Mouse (Mus musculus) hindbrain, embryonic 10.5 days (tissue): ENCODE results near the gene Hist1h2bn. TPM values are rescaled to one million over a fixed set of nuclear protein-coding genes. Genes with fewer than 3 reads are reported as not detected.
"Not testable (repeated sequence)": the region's sequence is repeated elsewhere in the genome, so short reads cannot be mapped to it uniquely, and the experiment has no call there.

Experiments used
- DNase-seq: peaks from one replicate; pipeline ENCODE4 v3.0.0-alpha.2; 2017; ENCODE audit warnings: low spot score
- H3K27ac ChIP-seq: fragments of 300-500 bp; sonication (generic); 2 replicates; pipeline ENCODE4 v1.5.1; 2016; ENCODE audit warnings: mild to moderate bottlenecking, moderate library complexity
- H3K27me3 ChIP-seq: fragments of 300-500 bp; sonication (generic); 2 replicates; pipeline ENCODE4 v1.6.1; 2016; ENCODE audit warnings: mild to moderate bottlenecking; ENCODE audit not compliant: poor library complexity, insufficient read depth, severe bottlenecking
- H3K36me3 ChIP-seq: fragments of 300-500 bp; sonication (generic); 2 replicates; pipeline ENCODE4 v1.6.1; 2016; ENCODE audit warnings: mild to moderate bottlenecking, moderate library complexity
- H3K4me1 ChIP-seq: fragments of 300-500 bp; sonication (generic); replicated peaks from 2 replicates; pipeline ENCODE4 v1.6.1; 2016; ENCODE audit warnings: mild to moderate bottlenecking
- H3K4me3 ChIP-seq: fragments of 300-500 bp; sonication (generic); 2 replicates; pipeline ENCODE4 v1.5.1; 2016; ENCODE audit warnings: mild to moderate bottlenecking, moderate library complexity
- H3K9me3 ChIP-seq: fragments of 300-500 bp; sonication (generic); 2 replicates; pipeline ENCODE4 v1.6.1; 2016; ENCODE audit warnings: mild to moderate bottlenecking, moderate library complexity
- WGBS: fragments of 180-500 bp; shearing (Covaris S2); methylation state at CpG from one replicate; pipeline ENCODE4 v1.1.7; 2016; 5-methylcytosine and 5-hydroxymethylcytosine counted together
- polyA plus RNA-seq: library from polyadenylated mRNA; unstranded; fragments of >200 nt; fragmentation: Nextera tagmentation; extraction: Ambion mirVana; gene quantifications from 2 replicates; pipeline ENCODE4 v1.2.1, GENCODE M21; 2016

The Hist1h2bn gene
- 1.0 and 3.4 TPM in 2 replicates for polyA plus RNA-seq

GRCm38 (mm10) chr13:21753524-21754285 is at the start of gene Hist1h2bn, which contains the start of gene Hist1h2ak:
Hist1h2bn (plus strand) TSS chr13:21754123.
Hist1h2ak (minus strand) TSS chr13:21753827.
- not testable (repeated sequence) for H3K27me3 ChIP-seq, H3K9me3 ChIP-seq
- WGBS, result under 1% methylated on average over 50 of the region's 50 CpGs

DNA sequence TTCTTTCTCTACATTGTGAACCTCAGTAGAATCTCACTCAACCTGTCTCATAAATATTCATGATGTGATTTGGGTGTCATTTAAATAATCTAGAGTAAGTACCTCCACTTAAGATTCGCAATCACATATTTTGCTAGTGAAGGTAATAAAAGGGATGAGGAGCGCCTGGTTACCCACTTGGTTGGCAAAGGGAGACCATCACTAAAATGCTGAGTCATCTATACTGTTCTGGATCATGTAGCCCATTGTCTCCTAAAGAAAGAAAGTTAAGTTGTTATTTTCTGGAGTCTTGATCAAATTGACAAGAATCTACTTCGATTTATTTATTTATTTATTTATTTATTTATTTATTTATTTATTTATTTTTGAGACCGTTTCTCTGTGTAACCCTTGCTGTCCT is 47.3 kb upstream of the Hist1h2bn start:
- H3K4me3 ChIP-seq, result no peak overlapping the region
- H3K9me3 ChIP-seq, result no peaks in the 10 kb centered on the region
- peaks cover 6% of the 10 kb centered on the region; the same call in 1 of the 2 replicates for H3K4me1 ChIP-seq
- H3K36me3 ChIP-seq, result no peaks in the 10 kb centered on the region
- no peak overlapping the region for H3K27ac ChIP-seq
- H3K27me3 ChIP-seq, result no peaks in the 10 kb centered on the region
- DNase-seq, result no peak
- WGBS, result 75% methylated on average over 4 of the region's 4 CpGs

More at GRCm38 (mm10) chr13:21753524-21754285, at the start of gene Hist1h2bn, which contains the start of gene Hist1h2ak:
- DNase-seq, result peak; percentile 77
- Histone ChIP-seq H3K4me1 (peaks cover 51% of the 10 kb centered on the region), H3K4me3 (peak within 1 kb of the TSS; percentile 55), H3K27ac (peak within 1 kb of the TSS; percentile 95)
- H3K36me3 ChIP-seq, result not testable (repeated sequence)

DNA sequence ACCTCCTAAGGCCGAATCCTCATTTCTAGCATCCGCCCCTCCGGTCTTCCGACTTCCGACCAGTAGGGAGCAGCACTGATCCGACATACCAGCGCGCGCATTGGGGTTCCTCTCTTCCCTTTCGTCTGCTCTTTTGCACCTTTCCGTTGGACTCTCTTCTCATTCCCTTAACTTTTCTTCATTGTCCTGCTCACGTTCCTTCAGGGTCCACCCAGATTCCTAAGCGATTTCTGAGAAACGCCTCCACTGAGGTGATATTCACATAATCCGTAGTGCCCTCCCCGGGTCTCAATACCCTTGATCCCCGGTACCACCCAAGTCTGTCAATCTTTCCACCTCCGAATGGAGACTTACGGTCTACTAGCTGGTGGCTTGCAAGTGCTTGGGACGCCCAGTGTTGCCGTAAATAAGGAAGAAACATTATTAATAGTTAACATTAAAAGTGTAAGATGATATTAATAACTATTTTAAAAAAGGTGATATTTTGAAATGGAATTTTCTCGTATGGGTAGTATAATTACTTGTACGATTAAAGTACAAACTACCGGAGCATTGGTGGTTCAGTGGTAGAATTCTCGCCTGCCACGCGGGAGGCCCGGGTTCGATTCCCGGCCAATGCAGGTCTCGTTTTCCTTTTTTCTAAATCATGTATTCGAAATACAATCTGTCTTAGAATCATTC is 43.8 kb upstream of the Hist1h2bn start:
- H3K4me1 ChIP-seq, result peaks cover 11% of the 10 kb centered on the region
- H3K36me3 ChIP-seq, result no peaks in the 10 kb centered on the region
- DNase-seq, result peak; percentile 89
- no peaks in the 10 kb centered on the region for H3K27me3 ChIP-seq
- H3K9me3 ChIP-seq, result no peaks in the 10 kb centered on the region
- WGBS, result under 1% methylated on average over 32 of the region's 32 CpGs
- H3K27ac ChIP-seq, result peak overlapping the region; percentile 88
- peak overlapping the region; percentile 63 for H3K4me3 ChIP-seq

GRCm38 (mm10) chr13:21710821-21711525 is 43.0 kb upstream of the Hist1h2bn start:
- Histone ChIP-seq H3K9me3 (no peaks in the 10 kb centered on the region), H3K36me3 (no peaks in the 10 kb centered on the region), H3K27ac (peak overlapping the region; percentile 71), H3K27me3 (no peaks in the 10 kb centered on the region), H3K4me1 (peaks cover 16% of the 10 kb centered on the region), H3K4me3 (peak overlapping the region; percentile 63)
- DNase-seq, result peak; percentile 68
- 2% methylated on average over 22 of the region's 22 CpGs for WGBS

GRCm38 (mm10) chr13:21711698-21712097 is 42.2 kb upstream of the Hist1h2bn start:
- peak overlapping the region; percentile 71; the same call in 1 of the 2 replicates for H3K27ac ChIP-seq
- H3K4me1 ChIP-seq, result peaks cover 17% of the 10 kb centered on the region
- no peaks in the 10 kb centered on the region for H3K36me3 ChIP-seq
- H3K4me3 ChIP-seq, result peak overlapping the region; percentile 63
- DNase-seq, result no peak
- no peaks in the 10 kb centered on the region for H3K9me3 ChIP-seq
- 35% methylated on average over 4 of the region's 4 CpGs for WGBS
- H3K27me3 ChIP-seq, result no peaks in the 10 kb centered on the region

DNA sequence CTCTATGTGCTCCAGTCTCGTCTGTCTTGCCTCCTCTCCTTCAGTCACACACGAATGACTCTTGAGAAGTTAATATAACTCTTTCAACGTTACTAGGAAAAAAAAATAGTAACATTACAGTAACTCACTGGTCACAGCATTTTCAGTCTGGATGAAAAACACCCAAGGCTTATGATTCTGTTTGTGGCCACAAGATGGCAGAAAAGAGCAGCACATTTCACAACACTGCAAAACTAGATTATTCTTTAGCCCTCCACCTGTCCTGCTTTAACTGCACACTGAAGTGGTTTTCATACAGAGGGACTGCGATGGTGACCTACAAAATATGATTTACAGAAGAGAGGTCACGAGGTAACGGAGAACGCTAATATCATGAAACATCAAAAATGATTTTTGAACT is 39.2 kb upstream of the Hist1h2bn start:
- Histone ChIP-seq H3K27ac (peak overlapping the region; percentile 93), H3K9me3 (no peaks in the 10 kb centered on the region), H3K4me1 (peaks cover 33% of the 10 kb centered on the region), H3K27me3 (no peaks in the 10 kb centered on the region), H3K36me3 (no peaks in the 10 kb centered on the region), H3K4me3 (peak overlapping the region; percentile 57)
- DNase-seq, result peak; percentile 53
- 3% methylated on average over 7 of the region's 7 CpGs for WGBS

GRCm38 (mm10) chr13:21715131-21715863 is 38.6 kb upstream of the Hist1h2bn start:
- WGBS, result 1% methylated on average over 22 of the region's 22 CpGs

DNA sequence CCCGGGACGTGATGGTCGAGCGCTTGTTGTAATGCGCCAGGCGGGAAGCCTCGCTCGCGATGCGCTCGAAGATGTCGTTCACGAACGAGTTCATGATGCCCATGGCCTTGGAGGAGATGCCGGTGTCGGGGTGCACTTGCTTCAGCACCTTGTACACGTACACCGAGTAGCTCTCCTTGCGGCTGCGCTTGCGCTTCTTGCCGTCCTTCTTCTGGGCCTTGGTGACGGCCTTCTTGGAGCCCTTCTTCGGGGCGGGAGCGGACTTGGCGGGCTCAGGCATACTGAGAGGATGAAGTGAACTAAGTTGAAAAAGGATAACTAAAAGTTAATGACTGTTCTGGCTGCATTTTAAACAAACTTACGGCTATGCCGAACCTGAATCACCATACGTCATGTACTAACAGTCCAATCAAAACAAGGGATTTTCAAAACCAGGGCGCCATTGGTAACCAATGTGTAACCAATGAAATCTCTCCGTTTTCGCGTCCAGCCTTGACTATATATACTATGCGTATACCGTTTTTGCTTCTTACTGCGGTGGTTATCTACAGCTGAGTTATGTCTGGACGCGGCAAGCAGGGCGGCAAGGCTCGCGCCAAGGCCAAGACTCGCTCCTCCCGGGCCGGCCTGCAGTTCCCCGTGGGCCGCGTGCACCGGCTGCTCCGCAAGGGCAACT is 37.9 kb upstream of the Hist1h2bn start, which contains the start of the genes Hist1h2bl and Hist1h2ai:
Hist1h2bl (minus strand) TSS at position 280 of the 676 bp plus-strand sequence.
Hist1h2ai (plus strand) TSS at position 559 of the 676 bp plus-strand sequence.
- peak within 1 kb of the TSS; percentile 59 for H3K4me3 ChIP-seq
- peak; percentile 80 for DNase-seq
- peak within 1 kb of the TSS; percentile 95 for H3K27ac ChIP-seq
- under 1% methylated on average over 39 of the region's 50 CpGs for WGBS
- H3K4me1 ChIP-seq, result peaks cover 46% of the 10 kb centered on the region
- not testable (repeated sequence) for H3K36me3 ChIP-seq, H3K27me3 ChIP-seq, H3K9me3 ChIP-seq

More at GRCm38 (mm10) chr13:21715131-21715863, 38.6 kb upstream of the Hist1h2bn start:
- Histone ChIP-seq H3K27ac (peak overlapping the region; percentile 93), H3K27me3 (no peaks in the 10 kb centered on the region), H3K4me1 (peaks cover 39% of the 10 kb centered on the region), H3K9me3 (no peaks in the 10 kb centered on the region), H3K36me3 (no peaks in the 10 kb centered on the region), H3K4me3 (peak overlapping the region; percentile 57)
- DNase-seq, result peak; percentile 44

- WGBS, result under 1% methylated on average over 16 of the region's 38 CpGs
- H3K36me3 ChIP-seq, H3K9me3 ChIP-seq, H3K27me3 ChIP-seq: not testable (repeated sequence)
- peak; percentile 59 for DNase-seq
- H3K27ac ChIP-seq, result peak overlapping the region; percentile 95
- H3K4me1 ChIP-seq, result peaks cover 42% of the 10 kb centered on the region
- H3K4me3 ChIP-seq, result peak overlapping the region; percentile 59
Measured at GRCm38 (mm10) chr13:21716540-21717391, 37.2 kb upstream of the Hist1h2bn start.

- Histone ChIP-seq H3K4me3 (peak within 1 kb of the TSS; percentile 59), H3K4me1 (peaks cover 47% of the 10 kb centered on the region), H3K27ac (peak within 1 kb of the TSS; percentile 96)
- not testable (repeated sequence) for H3K9me3 ChIP-seq, H3K36me3 ChIP-seq, H3K27me3 ChIP-seq
- WGBS, result under 1% methylated on average over 34 of the region's 56 CpGs
- peak; percentile 87 for DNase-seq
Measured at GRCm38 (mm10) chr13:21717397-21718357, 36.2 kb upstream of the Hist1h2bn start, which contains the start of gene Hist1h3h. Hist1h3h (plus strand) TSS chr13:21717659.
